Mouse (Mus musculus) cortical plate, adult 2 months (tissue): Measurements from ENCODE around the gene Smad9. TPM values are rescaled to one million over a fixed set of nuclear protein-coding genes. Genes with fewer than 3 reads are reported as not detected.
A peak's percentile ranks its signal among the peaks of the same experiment; 100 is the strongest.

Experiments used
- H3K27ac ChIP-seq: fragments of 200-500 bp; 2 replicates; pipeline ENCODE4 v1.5.1; 2012; ENCODE audit warnings: low read length, control low read depth, inconsistent platforms; ENCODE audit not compliant: insufficient read depth
- H3K4me1 ChIP-seq: fragments of 200-500 bp; 2 replicates; pipeline ENCODE4 v1.6.1; 2011; ENCODE audit warnings: low read length; ENCODE audit not compliant: control insufficient read depth, insufficient read depth
- H3K4me3 ChIP-seq: fragments of 200-500 bp; 2 replicates; pipeline ENCODE4 v1.5.1; 2011; ENCODE audit warnings: mild to moderate bottlenecking, low read length, control low read depth; ENCODE audit not compliant: insufficient read depth
- CTCF ChIP-seq: fragments of 200-500 bp; IDR thresholded peaks from 2 replicates; pipeline ENCODE4 v1.5.1; 2011; ENCODE audit warnings: mild to moderate bottlenecking, control low read depth, low read length; ENCODE audit not compliant: insufficient read depth; ENCODE audit errors: extremely low read depth
- POLR2A ChIP-seq: fragments of 200-500 bp; IDR thresholded peaks from 2 replicates; pipeline ENCODE4 v1.6.1; 2011; ENCODE audit warnings: mild to moderate bottlenecking, low read length, control low read depth; ENCODE audit not compliant: insufficient read depth; ENCODE audit errors: extremely low read depth
- polyA plus RNA-seq: library from polyadenylated mRNA; depleted of rRNA; stranded (reverse); fragments of >200 nt; gene quantifications from 2 replicates; pipeline ENCODE4 v1.2.3, GENCODE M21; 2012; rRNA removed

Smad9 gene
- polyA plus RNA-seq: 5.3 and 5.7 TPM in 2 replicates

- no peak for TF ChIP-seq POLR2A
- TF ChIP-seq CTCF: no peak
- no peaks in the 10 kb centered on the region for H3K4me1 ChIP-seq
- peak within 1 kb of the TSS; percentile 61 for H3K27ac ChIP-seq
- peak within 1 kb of the TSS; percentile 52 for H3K4me3 ChIP-seq
Measured at GRCm38 (mm10) chr3:54755145-54756041, at the start of gene Smad9. Gene Smad9 (plus strand): TSS chr3:54755582.

- TF ChIP-seq CTCF (no peak), POLR2A (no peak)
Measured at GRCm38 (mm10) chr3:54708972-54709371, 46.4 kb upstream of the Smad9 start.

GRCm38 (mm10) chr3:54714253-54714652 is 41.1 kb upstream of the Smad9 start, which contains the start of gene Gm21958:
Gene Gm21958 (minus strand): TSS chr3:54714353.
- TF ChIP-seq POLR2A: no peak
- TF ChIP-seq CTCF: no peak
- H3K4me1 ChIP-seq: no peaks in the 10 kb centered on the region
- H3K4me3 ChIP-seq: no peak within 1 kb of the TSS
- no peak within 1 kb of the TSS for H3K27ac ChIP-seq

More at GRCm38 (mm10) chr3:54708972-54709371, 46.4 kb upstream of the Smad9 start:
- H3K27ac ChIP-seq: no peak overlapping the region
- H3K4me1 ChIP-seq: no peaks in the 10 kb centered on the region
- H3K4me3 ChIP-seq: no peak overlapping the region

- Histone ChIP-seq H3K4me1 (no peaks in the 10 kb centered on the region), H3K27ac (no peak overlapping the region), H3K4me3 (no peak overlapping the region)
- TF ChIP-seq POLR2A (no peak), CTCF (no peak)
Measured at GRCm38 (mm10) chr3:54715461-54715860, 39.9 kb upstream of the Smad9 start.

GRCm38 (mm10) chr3:54717348-54717747 is 38.0 kb upstream of the Smad9 start:
- TF ChIP-seq POLR2A: no peak
- TF ChIP-seq CTCF: no peak
- Histone ChIP-seq H3K4me1 (no peaks in the 10 kb centered on the region; the same call in 1 of the 2 replicates), H3K4me3 (no peak overlapping the region), H3K27ac (no peak overlapping the region)

- H3K4me3 ChIP-seq: no peak overlapping the region
- no peak for TF ChIP-seq POLR2A
- no peak for TF ChIP-seq CTCF
Measured at GRCm38 (mm10) chr3:54718947-54719346, 36.4 kb upstream of the Smad9 start.

GRCm38 (mm10) chr3:54723741-54724500 is 31.5 kb upstream of the Smad9 start:
- no peak for TF ChIP-seq CTCF
- no peak for TF ChIP-seq POLR2A

More at GRCm38 (mm10) chr3:54718947-54719346, 36.4 kb upstream of the Smad9 start:
- Histone ChIP-seq H3K27ac (no peak overlapping the region), H3K4me1 (no peaks in the 10 kb centered on the region; the same call in 1 of the 2 replicates)

GRCm38 (mm10) chr3:54725344-54725743 is 30.0 kb upstream of the Smad9 start:
- H3K4me3 ChIP-seq: no peak overlapping the region
- H3K4me1 ChIP-seq: no peaks in the 10 kb centered on the region; the same call in 1 of the 2 replicates
- TF ChIP-seq POLR2A (no peak), CTCF (no peak)
- H3K27ac ChIP-seq: no peak overlapping the region

More at GRCm38 (mm10) chr3:54723741-54724500, 31.5 kb upstream of the Smad9 start:
- Histone ChIP-seq H3K4me3 (no peak overlapping the region), H3K4me1 (no peaks in the 10 kb centered on the region; the same call in 1 of the 2 replicates), H3K27ac (no peak overlapping the region)

- no peak overlapping the region for H3K4me3 ChIP-seq
- no peak overlapping the region for H3K27ac ChIP-seq
- no peaks in the 10 kb centered on the region for H3K4me1 ChIP-seq
- TF ChIP-seq CTCF (no peak), POLR2A (no peak)
Measured at GRCm38 (mm10) chr3:54727588-54727987, 27.8 kb upstream of the Smad9 start.

- Histone ChIP-seq H3K4me3 (no peak overlapping the region), H3K27ac (no peak overlapping the region), H3K4me1 (no peaks in the 10 kb centered on the region)
- TF ChIP-seq POLR2A (no peak), CTCF (no peak)
Measured at GRCm38 (mm10) chr3:54728100-54728499, 27.3 kb upstream of the Smad9 start.
